Mouse (Mus musculus) retina, adult 2 months (tissue): ENCODE data around the gene Eif4g3.

Source experiments
- DNase-seq: peaks from one replicate; pipeline ENCODE4 v3.0.0-alpha.2; 2012; ENCODE audit warnings: low read depth, low spot score

Gene Eif4g3

DNA sequence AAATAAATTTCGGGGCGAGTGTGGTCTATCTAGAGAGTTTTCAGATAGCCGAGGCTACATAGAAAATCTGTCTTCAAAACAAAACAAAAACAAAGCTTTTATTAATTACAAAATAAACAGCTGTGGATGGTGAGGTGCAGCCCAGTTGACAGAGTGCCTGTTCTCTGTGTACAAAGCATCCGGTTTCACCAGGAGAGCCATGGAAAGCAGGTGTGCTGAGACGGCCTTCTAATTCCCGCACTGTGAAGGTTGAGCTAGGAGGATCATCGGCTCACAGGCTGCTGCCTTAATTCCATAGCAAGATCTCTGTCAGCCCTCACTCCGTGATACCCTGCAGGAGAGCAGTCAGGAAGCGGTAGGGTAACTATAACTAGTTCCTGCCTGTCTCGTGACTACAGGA is 109.0 kb downstream of the Eif4g3 start:
- DNase-seq = peak; percentile 43

DNA sequence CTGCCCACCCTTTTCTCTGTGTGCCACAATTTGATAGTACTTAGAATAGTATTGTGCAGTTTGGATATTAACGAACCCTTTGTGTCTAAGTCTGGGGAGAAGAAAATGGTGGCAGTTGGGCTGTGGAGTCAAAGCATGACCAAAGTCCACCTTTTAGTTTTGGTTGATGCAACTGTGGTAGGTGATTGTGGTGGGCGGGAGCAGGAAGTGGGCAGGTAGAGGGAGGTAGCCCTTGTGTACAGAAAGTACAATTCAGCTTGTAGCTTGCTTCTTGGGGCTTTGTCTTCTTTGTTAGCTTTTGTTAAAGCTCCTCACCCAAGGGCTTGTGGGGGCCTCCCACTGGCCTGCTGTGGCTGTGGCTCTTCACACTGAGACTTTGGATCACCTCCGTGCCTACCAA is 109.6 kb downstream of the Eif4g3 start:
- DNase-seq = no peak

DNA sequence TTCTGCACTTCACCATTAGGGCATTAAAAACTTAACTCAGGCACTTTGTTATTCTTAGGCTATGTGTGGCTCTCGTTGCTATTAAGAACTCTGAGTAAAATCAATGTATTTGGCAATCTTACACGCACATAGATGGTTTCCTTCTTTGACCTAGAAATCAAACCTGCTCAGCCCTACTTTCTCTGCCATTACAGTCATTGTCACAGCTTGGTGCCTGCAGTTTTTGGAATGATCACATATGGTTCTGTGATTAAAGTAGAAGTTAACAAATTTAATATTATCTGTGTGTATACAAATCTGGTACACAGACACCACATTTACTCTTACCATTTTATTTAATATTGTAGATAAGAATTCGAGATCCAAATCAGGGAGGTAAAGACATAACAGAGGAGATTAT is 112.1 kb downstream of the Eif4g3 start:
- DNase-seq = no peak

DNA sequence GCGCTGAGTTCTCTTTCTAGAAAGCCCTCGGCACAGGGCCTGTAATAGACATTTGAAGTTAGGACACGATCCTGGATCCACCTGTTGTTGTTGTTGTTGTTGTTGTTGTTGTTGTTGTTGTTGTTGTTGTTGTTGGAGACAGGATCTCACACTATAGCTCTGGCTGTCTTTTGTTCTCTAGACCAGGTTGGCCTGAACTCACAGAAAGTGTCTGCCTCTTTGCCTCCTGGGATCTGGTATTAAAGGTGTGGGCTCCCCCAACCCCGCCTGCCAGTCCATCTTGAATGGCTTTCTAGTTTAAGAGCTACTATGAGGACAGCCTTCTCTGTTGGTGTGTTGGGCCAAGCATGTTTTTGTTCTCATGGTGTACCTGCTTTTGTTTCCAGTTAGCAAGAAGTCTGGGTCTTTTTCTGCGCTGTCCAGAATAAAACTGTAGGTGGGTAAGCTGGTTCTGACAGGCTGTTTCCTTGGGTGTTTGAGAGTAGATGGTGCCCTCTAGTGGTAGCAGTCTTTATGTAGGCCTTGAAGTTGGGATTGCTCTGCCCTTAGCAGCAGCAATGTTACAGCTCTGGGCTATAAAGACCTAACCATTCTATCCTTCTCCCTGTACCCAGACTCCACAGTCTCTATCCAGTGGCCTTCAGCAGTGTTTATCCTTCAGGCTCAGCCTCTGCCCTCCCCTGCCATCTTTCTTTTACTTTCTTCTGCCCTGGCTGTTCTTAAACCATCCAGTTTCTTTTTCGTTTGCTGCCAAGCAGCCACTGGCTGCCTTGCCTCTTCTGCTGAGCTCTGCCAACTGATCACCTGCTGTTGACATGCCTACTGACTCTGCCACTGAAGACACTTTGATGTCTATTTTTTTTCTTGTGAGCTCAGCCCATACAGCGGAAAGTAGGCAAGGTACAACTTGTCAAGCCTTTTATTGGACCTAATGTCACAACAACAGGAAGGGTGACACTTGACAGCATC is 114.9 kb downstream of the Eif4g3 start:
- DNase-seq = peak; percentile 72

DNA sequence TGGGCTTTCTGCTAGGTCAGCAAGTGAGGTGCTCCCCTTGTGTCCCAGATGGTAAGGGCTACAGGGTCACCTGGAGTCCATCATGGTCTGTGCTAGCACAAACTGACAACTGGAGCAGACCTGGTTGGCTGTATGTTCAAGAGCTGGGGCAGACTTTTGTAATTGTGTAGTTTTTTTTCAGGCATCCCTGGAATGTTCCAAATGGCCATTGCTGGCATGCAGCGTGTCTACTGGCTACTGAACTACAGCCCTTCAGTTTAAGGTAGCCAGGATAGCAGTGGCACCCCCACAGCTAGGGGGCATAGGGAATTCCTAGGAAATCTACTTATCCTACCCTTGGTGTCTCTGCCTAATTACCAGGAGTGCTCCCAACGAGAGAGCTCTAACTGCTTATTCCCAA is 115.7 kb downstream of the Eif4g3 start:
- no peak for DNase-seq

DNA sequence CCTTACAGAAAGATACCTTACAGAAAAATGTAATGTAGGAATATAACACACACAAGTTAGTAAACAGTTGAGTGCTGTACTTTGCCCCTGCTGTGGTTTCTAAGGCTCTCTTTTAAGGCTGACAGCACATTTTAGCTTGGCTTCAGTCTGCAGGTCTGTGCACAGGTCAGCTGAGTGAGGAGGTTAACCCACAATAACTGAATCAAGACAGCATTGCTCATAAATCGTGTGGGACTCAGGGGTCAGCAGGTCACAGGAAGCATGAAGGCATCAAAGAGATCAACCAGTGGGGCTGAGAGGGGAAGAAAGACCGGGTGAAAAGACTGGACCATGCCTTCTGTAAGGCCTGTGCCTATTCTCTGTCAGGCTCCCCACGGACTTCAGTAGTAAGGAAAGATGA is 116.5 kb downstream of the Eif4g3 start:
- DNase-seq = no peak

DNA sequence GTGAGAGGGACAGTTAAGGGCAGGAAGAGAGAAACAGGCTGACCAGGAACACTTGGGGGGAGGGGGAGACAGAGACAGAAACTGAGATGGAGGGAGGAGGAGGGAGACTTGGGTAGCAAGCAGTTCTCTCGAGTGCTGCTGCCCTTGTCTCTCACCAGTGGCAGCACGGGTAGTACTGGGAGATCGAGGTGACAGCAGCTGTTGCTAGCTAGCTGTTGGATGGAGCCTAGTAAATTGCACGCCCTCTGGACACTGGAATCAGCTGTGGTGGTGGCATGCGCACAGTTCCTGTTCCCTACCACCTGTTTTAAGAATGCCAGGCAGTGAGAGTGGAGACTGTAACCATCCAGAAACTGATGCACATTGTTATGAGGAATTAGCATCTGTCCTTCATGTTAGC is 119.0 kb downstream of the Eif4g3 start:
- DNase-seq = no peak

DNA sequence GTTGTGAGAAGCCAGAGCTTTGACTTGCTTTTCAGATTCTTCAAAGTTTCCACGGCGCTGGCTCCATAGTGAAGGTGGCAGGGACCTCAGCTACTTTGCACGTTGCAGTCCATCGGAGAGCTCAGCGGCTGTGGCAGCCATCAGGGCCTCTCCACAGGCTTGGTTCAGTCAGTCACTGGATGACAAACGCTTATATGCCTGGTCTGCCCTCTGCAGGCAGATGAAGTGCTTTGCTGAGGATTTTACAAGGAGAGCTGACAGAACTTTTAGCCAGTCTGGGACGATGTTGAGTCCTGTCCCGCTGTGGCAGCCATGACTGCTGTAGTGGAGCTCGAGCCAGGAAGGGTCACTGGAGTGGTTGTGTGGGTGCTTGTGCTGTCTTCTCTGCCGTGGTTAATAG is 126.9 kb downstream of the Eif4g3 start:
- no peak for DNase-seq

DNA sequence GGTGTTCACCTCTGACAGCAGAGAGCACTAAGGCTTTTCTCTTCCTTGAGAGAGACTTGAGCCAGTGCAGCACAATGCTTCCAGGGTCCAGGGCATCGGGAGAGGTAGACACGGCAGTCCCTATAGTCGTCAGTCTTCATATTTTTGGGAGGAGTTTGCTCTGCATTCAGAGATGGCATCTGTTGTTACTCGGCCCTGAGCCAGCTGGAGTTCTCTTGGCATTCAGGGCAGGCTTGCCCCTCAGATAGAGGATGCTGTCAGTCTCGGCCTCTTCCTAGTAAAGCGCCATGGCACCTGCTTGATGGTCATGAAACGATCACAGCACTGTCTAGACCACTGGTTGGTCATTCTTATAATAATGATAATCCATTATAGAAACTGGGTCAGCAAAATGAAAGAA is 131.2 kb downstream of the Eif4g3 start:
- no peak for DNase-seq

DNA sequence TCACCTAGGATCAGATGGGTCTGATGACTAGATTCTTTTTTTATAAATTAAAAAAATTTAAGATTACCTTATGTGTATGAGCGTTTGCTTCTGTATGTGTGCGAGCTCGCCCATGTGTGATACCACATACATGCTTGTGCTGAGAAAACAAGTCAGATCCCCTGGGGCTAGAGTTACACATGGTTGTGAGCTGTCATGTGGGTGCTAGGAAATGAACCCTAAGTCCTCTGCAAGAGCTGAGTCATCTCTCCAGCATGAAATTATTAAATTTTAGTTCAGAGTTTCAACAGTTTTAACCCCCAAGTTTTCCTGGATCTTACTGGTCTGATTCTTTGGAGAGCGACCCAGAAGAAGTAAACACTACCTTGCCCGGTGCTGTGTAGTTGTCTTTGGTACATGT is 134.5 kb downstream of the Eif4g3 start:
- DNase-seq = no peak

DNA sequence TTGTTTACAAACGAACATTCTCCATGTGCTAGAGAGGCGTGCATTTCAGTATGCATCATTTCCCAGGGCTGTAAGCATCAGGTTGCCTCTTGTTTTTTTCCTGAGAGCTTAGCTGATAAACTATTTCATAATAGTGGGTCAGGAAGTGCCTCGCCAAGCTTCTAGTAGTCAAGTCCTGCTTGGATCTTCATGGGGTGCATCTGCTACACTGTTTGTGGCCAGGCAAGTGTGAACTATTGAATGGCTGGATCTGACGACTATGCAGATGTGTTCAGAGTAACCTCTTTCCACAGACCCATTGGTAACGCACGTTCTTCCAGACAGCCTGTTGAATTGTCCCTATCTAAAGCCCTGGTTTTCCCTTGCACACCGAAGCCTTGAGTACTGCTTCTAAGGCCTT is 135.0 kb downstream of the Eif4g3 start:
- DNase-seq = no peak

DNA sequence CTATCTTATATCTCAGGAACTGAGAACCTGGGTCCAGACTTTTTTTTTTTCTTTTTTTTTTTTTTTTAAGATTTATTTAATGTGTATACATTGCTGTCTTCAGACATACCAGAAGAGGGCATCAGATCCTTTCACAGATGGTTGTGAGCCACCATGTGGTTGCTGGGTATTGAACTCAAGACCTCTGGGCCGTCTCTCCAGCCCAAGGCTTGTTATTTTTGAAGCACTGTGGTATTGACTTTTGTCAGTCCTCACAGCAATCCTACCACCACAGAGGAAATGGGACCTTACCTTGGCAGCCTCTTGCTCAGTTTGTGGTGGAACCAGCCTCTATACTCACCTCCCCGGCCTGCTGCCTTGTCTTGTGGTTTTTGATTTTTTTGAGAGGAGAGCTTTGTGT is 137.3 kb downstream of the Eif4g3 start:
- no peak for DNase-seq

DNA sequence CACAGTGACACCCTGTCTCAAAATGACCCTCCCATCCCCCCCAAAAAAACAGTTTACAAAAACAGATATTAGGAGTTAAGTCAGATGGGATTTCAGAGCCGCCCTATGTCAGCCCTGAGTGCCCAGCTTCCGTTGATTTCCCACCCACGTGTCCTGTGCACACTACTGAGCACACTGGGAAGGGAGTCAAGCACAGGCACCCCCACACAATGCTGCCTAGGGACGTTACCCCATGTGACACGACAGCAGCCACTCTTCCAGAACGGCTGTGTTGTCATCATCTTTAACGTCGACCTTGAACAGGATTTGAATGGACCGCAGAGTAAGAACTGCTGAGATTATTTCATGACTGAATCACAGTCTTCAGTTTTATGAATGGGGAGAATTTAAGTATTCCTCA is 138.4 kb downstream of the Eif4g3 start:
- DNase-seq = no peak

DNA sequence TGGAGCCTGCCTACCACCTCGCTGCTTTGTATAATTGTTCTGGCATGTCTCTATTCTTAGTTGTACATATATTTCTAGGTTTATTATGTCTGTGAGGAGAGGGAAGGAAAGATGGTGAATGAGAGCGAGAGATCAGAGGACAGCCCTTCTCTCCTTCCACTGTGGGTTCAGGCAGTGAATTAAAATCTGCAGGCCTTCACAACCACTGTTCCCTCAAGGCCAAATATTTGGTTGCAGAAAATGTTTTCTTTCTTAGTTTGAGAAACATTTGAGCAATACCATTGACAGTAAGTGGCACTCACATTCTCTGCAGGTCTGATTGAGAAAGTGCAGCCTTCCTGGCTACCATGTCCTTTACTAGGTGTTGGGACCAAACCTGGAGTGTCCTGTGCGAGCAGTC is 138.9 kb downstream of the Eif4g3 start:
- no peak for DNase-seq

DNA sequence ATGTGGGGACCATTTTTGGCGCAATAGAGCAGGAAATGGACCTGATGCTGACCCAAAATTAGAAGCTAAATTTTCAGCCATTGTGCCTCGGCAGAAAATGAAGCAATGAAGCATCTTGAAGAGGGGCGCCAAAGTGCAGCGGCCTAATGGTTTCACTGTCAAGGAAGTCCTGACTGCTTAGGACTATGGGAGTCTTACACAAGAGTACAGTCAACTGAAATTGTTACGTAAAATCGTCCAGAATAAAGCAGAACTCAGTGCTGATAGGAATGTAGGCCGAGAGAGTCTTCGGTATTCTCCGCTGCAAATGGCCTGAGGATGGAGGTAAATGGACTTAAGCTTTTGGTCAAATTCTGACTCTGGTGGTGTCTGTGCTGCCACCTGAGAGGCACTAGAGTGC is 140.5 kb downstream of the Eif4g3 start:
- DNase-seq = no peak

DNA sequence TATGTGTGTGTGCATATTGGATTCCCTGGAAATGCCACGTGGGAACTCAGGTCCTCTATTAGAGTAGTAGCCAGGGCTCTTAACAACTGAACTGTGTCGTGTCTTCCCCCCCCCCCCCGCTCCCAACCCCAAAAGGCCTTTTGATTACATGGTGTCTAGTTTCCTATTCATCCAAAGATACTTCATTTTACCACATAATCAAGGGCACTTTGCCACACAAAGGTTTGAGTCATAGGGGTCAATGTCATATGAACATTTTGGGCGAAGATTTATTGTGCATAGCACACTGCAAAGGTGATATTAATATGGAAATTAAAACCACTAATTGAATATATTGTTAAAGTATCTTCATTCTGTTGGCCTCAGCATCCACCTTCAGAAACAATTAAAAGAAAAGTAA is 144.5 kb downstream of the Eif4g3 start:
- no peak for DNase-seq

DNA sequence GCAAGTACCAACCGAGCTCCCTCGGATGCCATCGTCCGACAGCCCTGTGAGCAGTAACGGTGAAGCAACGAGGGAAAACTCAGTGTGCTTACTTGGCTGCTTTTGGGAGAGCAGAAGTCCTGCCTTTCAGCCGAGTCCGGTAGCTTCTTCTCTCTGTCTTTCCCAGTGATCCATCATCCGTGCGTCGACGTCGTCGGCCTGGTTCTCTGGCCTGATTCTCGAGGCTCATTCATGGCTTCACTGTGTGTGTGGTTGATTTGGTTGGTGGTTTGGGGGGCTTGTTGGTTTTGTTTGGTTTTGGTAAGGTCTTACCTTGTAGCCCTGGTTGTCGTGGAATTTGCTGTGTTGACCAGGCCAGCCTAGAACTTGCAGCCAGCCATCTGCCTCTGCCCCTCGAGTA is 145.0 kb downstream of the Eif4g3 start:
- DNase-seq = no peak

DNA sequence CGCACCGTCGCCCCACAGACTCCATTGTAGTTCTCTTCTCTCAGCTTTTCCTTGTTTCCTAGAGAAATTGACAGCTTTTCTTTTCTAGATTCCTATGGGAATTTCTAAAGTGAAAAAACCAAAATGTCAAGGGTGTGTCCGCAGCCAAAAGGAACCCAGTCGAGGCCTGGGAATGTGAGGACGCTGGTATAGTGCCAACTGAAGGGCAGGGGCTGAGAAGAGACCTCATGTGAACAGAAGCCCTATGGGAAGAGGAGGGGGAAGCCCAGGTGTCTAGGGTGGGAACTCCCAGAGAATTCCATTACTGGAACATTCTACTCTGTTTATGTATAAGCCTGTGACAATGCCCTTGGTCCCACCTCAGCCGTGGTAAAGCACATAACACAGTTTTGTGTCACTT is 145.4 kb downstream of the Eif4g3 start:
- no peak for DNase-seq

DNA sequence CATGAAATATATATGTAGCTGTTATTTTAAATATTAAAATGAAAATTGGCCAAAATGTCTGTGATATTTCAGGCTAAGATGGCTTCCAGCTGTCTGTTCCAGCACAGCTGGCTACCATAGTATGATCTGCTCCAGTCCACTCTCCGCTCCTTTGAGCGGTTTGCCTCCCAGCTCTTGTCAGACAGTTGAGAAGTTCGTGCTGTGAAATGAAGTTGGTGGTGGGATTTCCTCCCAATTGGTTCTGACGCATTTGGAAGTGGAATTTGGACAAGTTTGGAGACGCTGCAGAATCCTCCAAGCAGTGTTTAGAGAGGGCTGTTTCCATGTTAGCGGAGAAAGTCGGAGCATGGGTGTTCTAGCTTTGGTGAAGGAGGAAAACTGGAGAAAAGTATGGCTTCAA is 148.5 kb downstream of the Eif4g3 start:
- DNase-seq = no peak

DNA sequence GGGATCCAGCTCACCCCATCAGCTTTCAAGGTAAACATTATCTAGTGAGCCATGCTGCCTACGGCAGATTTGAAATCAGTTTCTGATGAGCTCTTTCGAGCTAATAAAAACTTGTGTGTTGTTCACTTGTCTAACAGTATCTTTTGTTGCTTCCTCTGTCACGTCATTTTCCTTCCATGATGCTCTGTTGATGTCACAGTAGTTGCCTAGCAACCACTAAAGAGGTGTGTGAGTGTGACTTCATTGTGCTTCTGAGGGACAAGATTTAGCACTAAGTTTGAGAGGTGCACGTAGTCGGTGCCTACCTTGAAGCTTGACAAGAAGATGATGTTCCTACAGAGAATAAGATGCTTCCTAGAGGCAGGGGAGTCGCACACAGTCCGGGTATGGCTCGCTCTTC is 154.4 kb downstream of the Eif4g3 start:
- DNase-seq = no peak

DNA sequence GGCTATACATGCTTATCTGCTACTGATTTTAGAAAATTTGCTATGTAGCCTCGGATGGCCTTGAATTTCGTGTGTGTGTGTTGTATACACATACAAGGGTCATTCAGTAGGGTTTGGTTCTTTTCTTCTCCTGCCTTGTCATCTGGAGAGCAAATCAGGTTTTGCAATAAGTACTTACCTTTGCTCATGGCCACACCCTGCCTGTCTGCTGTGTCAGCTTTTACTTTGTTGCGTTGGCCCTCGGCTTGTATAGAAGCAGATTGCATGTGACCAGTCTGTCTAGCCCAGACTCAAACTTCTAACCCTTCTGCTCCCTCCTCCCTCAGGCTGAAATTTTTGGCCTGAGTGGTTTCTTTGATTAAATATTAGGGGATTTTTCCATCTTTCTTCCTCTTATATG is 157.2 kb downstream of the Eif4g3 start:
- DNase-seq = no peak

DNA sequence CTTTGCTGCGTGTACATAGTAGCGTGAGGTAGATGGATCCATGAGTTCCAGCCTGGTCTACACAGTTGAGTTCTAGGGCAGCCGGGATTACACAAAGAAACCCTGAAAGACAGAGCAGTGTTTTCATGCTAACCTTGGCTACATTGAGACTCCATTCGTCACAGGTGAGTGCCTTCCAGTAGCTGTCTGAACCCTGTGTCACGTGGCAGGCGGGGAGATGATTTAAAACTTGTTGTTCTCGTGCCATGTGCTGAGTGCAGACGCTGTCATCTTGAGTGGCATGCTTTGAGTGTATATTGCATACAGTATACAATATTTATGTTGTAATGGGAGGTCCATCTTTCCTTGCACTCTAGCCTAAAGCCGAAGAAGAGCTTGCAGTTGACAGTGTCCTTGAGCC is 158.4 kb downstream of the Eif4g3 start:
- no peak for DNase-seq

DNA sequence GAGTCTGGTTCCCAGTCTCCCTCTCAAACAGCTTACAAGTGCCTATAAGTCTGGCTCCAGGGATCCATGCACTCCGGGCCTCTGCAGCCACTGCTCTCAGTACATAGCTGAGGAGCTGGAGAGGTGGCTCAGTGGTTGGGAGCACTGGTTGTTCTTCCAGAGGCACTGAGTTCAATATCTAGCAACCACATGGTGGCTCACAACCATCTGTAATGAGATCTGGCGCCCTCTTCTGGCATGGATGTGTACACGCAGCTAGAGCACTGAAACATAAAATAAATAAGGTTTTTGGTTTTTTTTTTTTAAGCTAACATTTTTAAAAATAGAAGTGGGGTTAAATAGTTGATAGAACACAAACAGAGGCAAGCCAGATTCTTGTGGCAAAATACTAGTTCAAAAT is 161.2 kb downstream of the Eif4g3 start:
- no peak for DNase-seq

DNA sequence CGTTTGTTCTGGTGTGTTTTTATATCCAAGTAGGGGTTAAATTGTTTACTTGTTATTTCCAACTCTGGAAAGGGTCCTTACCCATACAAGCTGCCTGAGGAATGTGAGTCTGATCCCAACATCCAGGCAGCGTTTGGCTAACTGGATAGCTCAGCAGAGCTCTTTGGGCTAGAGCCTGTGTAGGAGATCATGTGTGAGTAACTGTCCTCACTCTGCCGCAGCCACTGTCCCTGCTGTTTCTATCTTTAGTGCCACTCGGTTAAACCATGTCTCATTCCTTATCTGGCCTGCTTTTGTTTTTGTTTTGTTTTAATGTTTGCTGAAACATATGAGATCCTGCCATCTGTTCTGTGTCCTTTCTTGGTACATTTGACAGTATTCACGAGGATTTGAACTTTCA is 168.1 kb downstream of the Eif4g3 start:
- no peak for DNase-seq
